ENCODE assay signal across 8 mouse cellular contexts in the genomic region with DNA sequence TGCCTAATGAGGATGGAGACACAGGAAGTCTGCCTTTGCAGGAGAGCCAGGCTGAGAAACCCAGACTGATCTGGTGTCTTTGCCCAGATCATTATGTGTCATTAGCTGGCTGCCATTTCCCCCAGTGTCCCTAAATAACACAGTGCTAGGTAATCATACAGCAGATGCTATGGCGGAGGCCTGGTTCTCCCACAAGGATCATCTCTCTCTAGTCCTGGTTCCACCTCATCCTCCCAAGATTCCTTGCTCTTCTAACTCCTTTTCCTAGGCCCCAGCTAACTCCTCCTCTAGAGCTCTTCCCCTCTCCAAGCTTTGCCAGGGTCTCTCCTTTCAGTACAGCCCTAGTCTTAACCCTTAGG. TPM values are rescaled to one million over a fixed set of nuclear protein-coding genes. Genes with fewer than 3 reads are reported as not detected.
A peak's percentile ranks its signal among the peaks of the same experiment; 100 is the strongest.
DNase-seq lines count a peak whose midpoint lies in the region; ATAC-seq and TF ChIP-seq lines count a peak whose summit lies in the region.

No protein-coding gene starts in this region.

- H3K9ac ChIP-seq in heart, embryonic 11.5 days (ENCODE audit: low read depth, low read length), result no peak overlapping the region
- no peak overlapping the region for H3K9ac ChIP-seq in liver, embryonic 14.5 days (replicated peaks)

- H3K27me3 ChIP-seq in heart, embryonic 11.5 days (ENCODE audit: control insufficient read depth, insufficient read depth, low read length), result no peaks in the 10 kb centered on the region
- H3K27me3 ChIP-seq in thymus, adult 2 months (ENCODE audit: control insufficient read depth, insufficient read depth, low read length), result no peaks in the 10 kb centered on the region
- H3K27me3 ChIP-seq in liver, embryonic 14.5 days (ENCODE audit: control insufficient read depth, insufficient read depth, low read length), result peaks cover 10% of the 10 kb centered on the region

- no peak for TF ChIP-seq POLR2A in thymus, adult 2 months (IDR thresholded peaks at IDR 0.05; ENCODE audit: control insufficient read depth, extremely low read depth, insufficient read depth, low read length, poor library complexity)

- no peak for DNase-seq in heart, adult 18-20 months
- DNase-seq in thymus, adult 2 months, result no peak
- no peak for DNase-seq in thymus, postnatal 36 days
- DNase-seq in liver, embryonic 14.5 days (ENCODE audit: low read depth in 3 of 3, low spot score in 3 of 3), result no peak
- DNase-seq in ovary, postnatal 10 days (ENCODE audit: low spot score), result no peak
- DNase-seq in thymus, postnatal 4 days, result no peak
- no peak for DNase-seq in gastrocnemius, adult 8-10 months (ENCODE audit: low spot score in 2 of 2)

- peaks cover 9% of the 10 kb centered on the region; the same call in 1 of the 2 replicates for H3K36me3 ChIP-seq in heart, embryonic 11.5 days (ENCODE audit: control insufficient read depth, insufficient read depth, low read length)
- H3K36me3 ChIP-seq in thymus, adult 2 months (ENCODE audit: control insufficient read depth, insufficient read depth, low read length), result no peaks in the 10 kb centered on the region
- no peaks in the 10 kb centered on the region for H3K36me3 ChIP-seq in liver, embryonic 14.5 days (replicated peaks; ENCODE audit: control insufficient read depth, insufficient read depth, low read depth)

- H3K4me1 ChIP-seq in heart, embryonic 11.5 days (ENCODE audit: control insufficient read depth, insufficient read depth, low read length), result peaks cover 3% of the 10 kb centered on the region; the same call in 1 of the 2 replicates
- peaks cover 18% of the 10 kb centered on the region for H3K4me1 ChIP-seq in thymus, adult 2 months (replicated peaks; ENCODE audit: control insufficient read depth, insufficient read depth, low read length)
- peaks cover 0 to 5% of the 10 kb centered on the region in 2 experiments; a peak in 2 of 4 replicates for H3K4me1 ChIP-seq in liver, embryonic 14.5 days (replicated peaks; ENCODE audit: control insufficient read depth in 2 of 2, insufficient read depth in 2 of 2, low read length in 1 of 2)

- no peaks in the 10 kb centered on the region for H3K9me3 ChIP-seq in heart, embryonic 11.5 days (replicated peaks; ENCODE audit: control insufficient read depth, low read length)
- no peaks in the 10 kb centered on the region for H3K9me3 ChIP-seq in liver, embryonic 14.5 days (ENCODE audit: control insufficient read depth, low read length)

- 61% methylated on average over 1 of the region's 1 CpGs for WGBS in heart, embryonic 11.5 days (ENCODE audit: insufficient replicate concordance)
- WGBS in thymus, adult 2 months, result 84% methylated on average over 1 of the region's 1 CpGs
- 42% methylated on average over 1 of the region's 1 CpGs for WGBS in liver, embryonic 14.5 days (ENCODE audit: insufficient replicate concordance)

- H3K4me3 ChIP-seq in heart, embryonic 11.5 days (ENCODE audit: low read depth, low read length), result 0 out of 2 replicates have a peak overlapping the region, but pooled peaks have one; percentile 48
- peak overlapping the region; percentile 73; the same call in 1 of the 2 replicates for H3K4me3 ChIP-seq in thymus, adult 2 months (ENCODE audit: control insufficient read depth, insufficient read depth, low read length)
- no peak overlapping the region for H3K4me3 ChIP-seq in liver, embryonic 14.5 days (ENCODE audit: insufficient read depth in 1 of 2, low read depth in 2 of 2, low read length in 2 of 2)

- peak overlapping the region; percentile 81 for H3K4me2 ChIP-seq in heart, embryonic 11.5 days
- peak overlapping the region; percentile 61 for H3K4me2 ChIP-seq in liver, embryonic 14.5 days (ENCODE audit: low read depth)

- TF ChIP-seq EP300 in liver, embryonic 14.5 days (IDR thresholded peaks at IDR 0.05; ENCODE audit: low read depth), result no peak

- no peak overlapping the region for H3K27ac ChIP-seq in heart, embryonic 11.5 days (ENCODE audit: low read depth, low read length)
- no peak overlapping the region for H3K27ac ChIP-seq in thymus, adult 2 months (ENCODE audit: control insufficient read depth, insufficient read depth, low read length)
- H3K27ac ChIP-seq in liver, embryonic 14.5 days, result no peak overlapping the region

- no peak for ATAC-seq in heart, embryonic 11.5 days (replicated peaks; ENCODE audit: insufficient number of reproducible peaks, low FRiP score, low TSS enrichment)
- ATAC-seq in liver, embryonic 14.5 days (ENCODE audit: insufficient read depth), result no peak; the same call in 1 of the 2 replicates

- no peak for TF ChIP-seq CTCF in thymus, adult 2 months (IDR thresholded peaks at IDR 0.05; ENCODE audit: borderline replicate concordance, control insufficient read depth, extremely low read depth, insufficient read depth, low read length, poor library complexity)
- no peak for TF ChIP-seq CTCF in liver, embryonic 14.5 days (IDR thresholded peaks at IDR 0.05; ENCODE audit: low read depth)

RNA-seq across cellular contexts. Expression of a gene that starts 26.2 kb away (rescaled TPM):
- 2.6 and 2.9 TPM in 2 replicates for polyA plus RNA-seq in heart, embryonic 11.5 days (2014; fragmentation: Nextera tagmentation; extraction: Ambion mirVana)
- under 1 TPM in 1 of 2 experiments, not detected in 1; 0.65 TPM for total RNA-seq in heart, adult 18-20 months (2021)
- 2.7 and 3.9 TPM in 2 replicates for polyA plus RNA-seq in thymus, adult 2 months (2012; rRNA removed)
- 0.15 and 0.28 TPM in 2 replicates for polyA plus RNA-seq in liver, embryonic 14.5 days (2012; rRNA removed)
- polyA plus RNA-seq in liver, embryonic 14.5 days (2014; fragmentation: Nextera tagmentation; extraction: Ambion mirVana), result 0.33 and 0.50 TPM in 2 replicates
- under 1 TPM in 1 of 4 experiments, not detected in 3; 0.24 TPM for total RNA-seq in gastrocnemius, adult 8-10 months (2022)

RNA-seq across cellular contexts. Expression of a gene that starts 57.7 kb away (rescaled TPM):
- 6.4 and 10.5 TPM in 2 replicates for polyA plus RNA-seq in heart, embryonic 11.5 days (2014; fragmentation: Nextera tagmentation; extraction: Ambion mirVana)
- total RNA-seq in heart, adult 18-20 months (2021), result 10 to 100 TPM in 1 of 2 experiments, 1 to 10 TPM in 1; 5.2 to 11.0 TPM
- polyA plus RNA-seq in thymus, adult 2 months (2012; rRNA removed), result 1.5 TPM in 2 replicates
- 0.10 TPM in 2 replicates for polyA plus RNA-seq in liver, embryonic 14.5 days (2012; rRNA removed)
- 0.04 and 0.05 TPM in 2 replicates for polyA plus RNA-seq in liver, embryonic 14.5 days (2014; fragmentation: Nextera tagmentation; extraction: Ambion mirVana)
- 1 to 10 TPM; 2.0 to 5.9 (median 3.4) TPM for total RNA-seq in gastrocnemius, adult 8-10 months (2022)

Comparison
In these comparisons a context has a peak if more than half of its experiments do, and no peak if none do; other contexts are left out.
1. H3K4me3 ChIP-seq: peak in heart, embryonic 11.5 days (single experiment) and thymus, adult 2 months (single experiment); none in liver, embryonic 14.5 days (0 of 2).